Mouse (Mus musculus): Measurements from ENCODE around the gene Irak3.

- no peak for TF ChIP-seq CTCF (IDR thresholded peaks at IDR 0.05; ENCODE audit: low read depth, low read length)
- TF ChIP-seq GATA1 (IDR thresholded peaks at IDR 0.05; ENCODE audit: borderline replicate concordance, low read length) = no peak
- TF ChIP-seq POLR2AphosphoS5 (IDR thresholded peaks at IDR 0.05; ENCODE audit: insufficient replicate concordance, low read depth, low read length) = no peak
- no peak for TF ChIP-seq TAL1 (conservative IDR thresholded peaks at IDR 0.05; ENCODE audit: low read depth, low read length)
- TF ChIP-seq GATA2 (IDR thresholded peaks at IDR 0.05; ENCODE audit: borderline replicate concordance, low read depth, low read length) = no peak
These were observed 90.1 kb downstream of the Irak3 start for GRCm38 (mm10) chr10:120111691-120112319.
